Mouse (Mus musculus) neutrophil, adult 59 days (primary cell): ENCODE measurements around the gene Itgb2. TPM values are rescaled to one million over a fixed set of nuclear protein-coding genes. Genes with fewer than 3 reads are reported as not detected.

ENCODE experiments used
- total RNA-seq, 2 experiments: library from RNA; stranded (reverse); gene quantifications; 1 replicate in 1 of 2; 2 replicates in 1 of 2; pipeline ENCODE4 v1.2.4; 2023

Itgb2 gene
- total RNA-seq, result 100 to 1,000 TPM; 864 to 906 TPM

DNA sequence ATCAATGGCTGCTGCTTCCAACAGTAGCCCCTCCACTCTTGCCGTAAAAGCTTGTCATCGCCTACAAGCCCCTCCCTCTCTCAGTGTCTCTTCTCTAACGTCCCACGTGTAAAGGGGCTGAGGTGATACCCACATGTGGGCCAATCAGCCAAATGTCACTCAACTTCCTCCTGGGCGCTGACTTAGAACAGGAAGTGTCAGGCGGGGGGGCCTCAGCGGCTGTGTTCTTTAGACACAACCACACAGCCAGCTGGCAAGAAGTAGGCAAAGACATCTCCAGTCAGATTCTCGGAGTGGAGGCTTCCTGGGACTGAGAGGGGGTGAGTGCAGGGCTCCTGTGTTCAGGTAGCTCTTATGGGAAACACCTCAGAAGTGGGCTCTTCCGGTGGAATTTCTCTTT lies at the start of gene Itgb2:
TSS of gene Itgb2 (plus strand) at position 113 of the 400 bp plus-strand sequence.

GRCm38 (mm10) chr10:77515385-77516348 lies 14.4 kb upstream of the Itgb2 start, which contains the start of gene Fam207a:
Fam207a (minus strand) TSS chr10:77515785.

GRCm38 (mm10) chr10:77581408-77582284 lies 51.6 kb downstream of the Itgb2 start, which contains the start of gene Pttg1ip:
Pttg1ip (plus strand) TSS chr10:77581720.

GRCm38 (mm10) chr10:77605908-77606826 lies 76.1 kb downstream of the Itgb2 start, which contains the start of the genes Sumo3 and Gm49325:
Sumo3 (plus strand) TSS chr10:77606097.
Gm49325 (plus strand) TSS chr10:77606197.

Other genes with a start within 250 kb of the Itgb2 start
- gene Adarb1, start 112.0 kb upstream of the Itgb2 start, total RNA-seq, result under 1 TPM; 0.22 to 0.36 TPM
- 10 to 100 TPM; 14.1 to 14.8 TPM for gene Fam207a, start 14.5 kb upstream of the Itgb2 start, total RNA-seq
- 10 to 100 TPM; 84.8 to 91.5 TPM for gene Pttg1ip, start 51.5 kb downstream of the Itgb2 start, total RNA-seq
- gene Sumo3, start 75.8 kb downstream of the Itgb2 start, total RNA-seq, result 10 to 100 TPM; 53.3 to 62.0 TPM
- gene Gm49325, start 75.9 kb downstream of the Itgb2 start, total RNA-seq, result not detected
- 10 to 100 TPM; 31.4 to 37.3 TPM for gene Ube2g2, start 92.0 kb downstream of the Itgb2 start, total RNA-seq
- not detected for gene Tspear, start 156.3 kb downstream of the Itgb2 start, total RNA-seq
- not detected for gene Gm19402, start 160.5 kb downstream of the Itgb2 start, total RNA-seq
- not detected for gene Gm9508, start 167.0 kb downstream of the Itgb2 start, total RNA-seq
- gene Gm10272, start 176.4 kb downstream of the Itgb2 start, total RNA-seq, result not detected
- not detected for gene Gm10024, start 181.2 kb downstream of the Itgb2 start, total RNA-seq
- gene Gm10142, start 185.6 kb downstream of the Itgb2 start, total RNA-seq, result not detected
- not detected for gene Krtap12-1, start 190.3 kb downstream of the Itgb2 start, total RNA-seq
- gene Gm10100, start 196.2 kb downstream of the Itgb2 start, total RNA-seq, result not detected
- not detected for gene Gm18596, start 212.4 kb downstream of the Itgb2 start, total RNA-seq
- gene Gm9736, start 221.1 kb downstream of the Itgb2 start, total RNA-seq, result not detected
- gene Gm3233, start 229.4 kb downstream of the Itgb2 start, total RNA-seq, result not detected
- gene Gm3238, start 241.1 kb downstream of the Itgb2 start, total RNA-seq, result not detected
- gene Gm7138, start 246.7 kb downstream of the Itgb2 start, total RNA-seq, result not detected